Mouse (Mus musculus): Measurements from ENCODE around the gene Oog2.
"Not testable (repeated sequence)": the region's sequence is repeated elsewhere in the genome, so short reads cannot be mapped to it uniquely, and the experiment has no call there.

Gene Oog2

GRCm38 (mm10) chr4:144190419-144190818 is at the start of gene Oog2:
Oog2 (plus strand) TSS chr4:144190719.
- DNase-seq, result no peak

GRCm38 (mm10) chr4:144162563-144162962 is 28.0 kb upstream of the Oog2 start, which contains the start of gene Oog3:
Oog3 (minus strand) TSS chr4:144162663.
- no peak for DNase-seq

DNA sequence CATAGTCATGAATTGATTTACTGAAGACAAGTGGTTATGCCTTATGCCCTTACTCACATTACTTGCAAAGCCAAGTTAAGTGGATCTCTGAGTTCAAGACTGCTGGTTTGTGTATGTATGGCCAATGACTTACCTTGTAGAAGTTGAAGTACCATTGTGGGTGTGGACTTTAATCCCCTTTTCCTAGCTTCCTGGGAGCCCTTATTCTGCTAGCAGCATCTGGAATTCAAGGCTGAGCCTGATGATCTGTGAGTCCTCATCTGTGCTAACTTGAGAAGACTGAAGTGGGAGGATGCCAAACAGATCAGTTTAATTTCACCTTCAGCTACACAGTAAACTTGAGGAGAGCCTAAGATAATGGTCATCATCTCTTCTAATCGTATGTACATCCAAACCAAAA is 22.7 kb downstream of the Oog2 start, which contains the start of gene C87977:
Gene C87977 (minus strand): TSS at position 101 of the 400 bp plus-strand sequence.
- not testable (repeated sequence) for DNase-seq
